Mouse (Mus musculus): ENCODE measurements around the gene Sf1.

GRCm38 (mm10) chr19:6339191-6339590 lies 24.3 kb upstream of the Sf1 start:
- TF ChIP-seq CTCF (IDR thresholded peaks at IDR 0.05; ENCODE audit: low read depth) (no peak), EP300 (IDR thresholded peaks at IDR 0.05; ENCODE audit: low read depth) (no peak)

All from heart, postnatal 0 days (tissue).